ENCODE assay signal across 8 mouse cellular contexts in the genomic region with DNA sequence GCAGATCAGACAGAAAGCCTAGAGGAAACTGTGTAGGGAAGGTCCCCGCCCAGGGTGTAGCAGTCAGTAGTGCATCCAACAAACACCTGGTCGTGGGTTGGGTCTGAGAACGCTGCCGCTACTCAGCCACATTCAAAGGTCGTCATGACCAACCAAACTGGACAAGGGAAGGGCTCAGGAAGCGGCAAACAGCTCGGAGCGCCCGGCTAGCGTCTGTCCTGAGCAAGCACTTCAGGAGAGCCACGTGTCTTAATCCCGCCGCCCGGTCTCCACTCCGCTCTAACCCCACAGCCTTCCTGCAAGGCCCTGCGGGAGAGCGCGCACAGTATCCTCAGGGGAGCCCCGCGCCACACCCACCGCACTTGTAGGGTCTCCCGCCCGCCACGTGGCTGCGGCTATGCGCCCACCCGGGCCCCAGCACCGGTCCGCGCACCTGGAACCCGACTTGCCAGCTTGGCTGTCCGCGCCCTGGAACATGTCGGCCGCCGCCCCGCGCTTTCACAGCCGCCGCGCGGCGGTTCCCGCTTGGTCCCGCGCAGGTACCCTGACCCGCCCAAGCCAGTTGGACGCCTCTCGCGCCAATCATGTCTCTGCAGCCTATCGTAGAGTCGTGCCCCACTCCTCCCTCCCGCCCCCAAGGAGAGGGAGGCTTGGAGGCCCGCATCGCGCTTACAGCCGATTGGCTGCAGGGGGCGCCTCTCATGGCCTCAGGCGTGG. TPM values are rescaled to one million over a fixed set of nuclear protein-coding genes. Genes with fewer than 3 reads are reported as not detected.
DNase-seq lines count a peak whose midpoint lies in the region; ATAC-seq lines count a peak whose summit lies in the region.

Jpt2 (minus strand) TSS at position 555 of the 717 bp plus-strand sequence.

- peak within 1 kb of the TSS; percentile 75 for H3K9ac ChIP-seq in heart, embryonic 15.5 days
- peak within 1 kb of the TSS; percentile 95 for H3K9ac ChIP-seq in liver, embryonic 13.5 days
- peak within 1 kb of the TSS; percentile 62 for H3K9ac ChIP-seq in stomach, embryonic 14.5 days (replicated peaks; ENCODE audit: low read depth, low read length)

- WGBS in heart, embryonic 15.5 days, result under 1% methylated on average over 57 of the region's 59 CpGs
- WGBS in liver, embryonic 13.5 days (ENCODE audit: insufficient replicate concordance), result 1% methylated on average over 59 of the region's 59 CpGs
- WGBS in stomach, embryonic 14.5 days, result under 1% methylated on average over 59 of the region's 59 CpGs

- peaks cover 30% of the 10 kb centered on the region for H3K36me3 ChIP-seq in heart, embryonic 15.5 days
- H3K36me3 ChIP-seq in liver, embryonic 13.5 days, result peaks cover 58% of the 10 kb centered on the region
- H3K36me3 ChIP-seq in stomach, embryonic 14.5 days (ENCODE audit: control insufficient read depth, insufficient read depth, low read length), result peaks cover 36% of the 10 kb centered on the region

- H3K4me3 ChIP-seq in brown adipose tissue, adult 24 weeks (ENCODE audit: insufficient read depth, low read depth, low read length), result peak within 1 kb of the TSS; percentile 72
- H3K4me3 ChIP-seq in heart, embryonic 15.5 days, result peak within 1 kb of the TSS; percentile 74
- peak within 1 kb of the TSS; percentile 90 for H3K4me3 ChIP-seq in liver, embryonic 13.5 days (replicated peaks)
- peak within 1 kb of the TSS; percentile 74 for H3K4me3 ChIP-seq in stomach, embryonic 14.5 days (ENCODE audit: low read depth, low read length)

- peak; percentile 94 to 95 for DNase-seq in CD8-positive naive resting alpha-beta T cell, adult 2 months (ENCODE audit: low read depth in 2 of 2, low spot score in 2 of 2)
- peak; percentile 99 to 100 for DNase-seq in kidney, postnatal 25 days
- peak; percentile 97 for DNase-seq in liver, embryonic 13.5 days
- peak; percentile 92 to 95 for DNase-seq in natural killer cell, adult 2 months (ENCODE audit: low spot score in 2 of 2)

- H3K27ac ChIP-seq in brown adipose tissue, adult 24 weeks (replicated peaks; ENCODE audit: low read depth, low read length), result no peak within 1 kb of the TSS
- peak within 1 kb of the TSS; percentile 74 for H3K27ac ChIP-seq in heart, embryonic 15.5 days
- H3K27ac ChIP-seq in liver, embryonic 13.5 days, result peak within 1 kb of the TSS; percentile 88
- H3K27ac ChIP-seq in stomach, embryonic 14.5 days (ENCODE audit: low read length), result peak within 1 kb of the TSS; percentile 82

- no peaks in the 10 kb centered on the region for H3K27me3 ChIP-seq in heart, embryonic 15.5 days
- no peaks in the 10 kb centered on the region for H3K27me3 ChIP-seq in liver, embryonic 13.5 days
- no peaks in the 10 kb centered on the region for H3K27me3 ChIP-seq in stomach, embryonic 14.5 days (ENCODE audit: control insufficient read depth, insufficient read depth, low read length)

- peak; percentile 97 for ATAC-seq in erythroid progenitor cell, adult 5-6 weeks (replicated peaks; ENCODE audit: low FRiP score, poor library complexity, severe bottlenecking)
- peak; percentile 100 for ATAC-seq in heart, embryonic 15.5 days (replicated peaks; ENCODE audit: insufficient number of reproducible peaks, insufficient read depth, low FRiP score, low read depth)
- ATAC-seq in liver, embryonic 13.5 days (ENCODE audit: low read depth), result peak; percentile 100
- peak; percentile 100 for ATAC-seq in stomach, embryonic 14.5 days (ENCODE audit: insufficient number of reproducible peaks, insufficient read depth, low FRiP score, low read depth)

- H3K9me3 ChIP-seq in heart, embryonic 15.5 days (replicated peaks), result no peaks in the 10 kb centered on the region
- H3K9me3 ChIP-seq in liver, embryonic 13.5 days (replicated peaks), result no peaks in the 10 kb centered on the region
- H3K9me3 ChIP-seq in stomach, embryonic 14.5 days (ENCODE audit: control insufficient read depth, low read depth, low read length), result no peaks in the 10 kb centered on the region

- H3K4me1 ChIP-seq in brown adipose tissue, adult 24 weeks (ENCODE audit: control insufficient read depth, insufficient read depth, insufficient read length, low read length), result no peaks in the 10 kb centered on the region
- H3K4me1 ChIP-seq in heart, embryonic 15.5 days (replicated peaks), result peaks cover 12% of the 10 kb centered on the region
- H3K4me1 ChIP-seq in liver, embryonic 13.5 days (replicated peaks), result peaks cover 50% of the 10 kb centered on the region
- H3K4me1 ChIP-seq in stomach, embryonic 14.5 days (ENCODE audit: control insufficient read depth, insufficient read depth, low read length), result peaks cover 3% of the 10 kb centered on the region; the same call in 1 of the 2 replicates

- H3K4me2 ChIP-seq in heart, embryonic 15.5 days, result peak within 1 kb of the TSS; percentile 74
- peak within 1 kb of the TSS; percentile 97 for H3K4me2 ChIP-seq in liver, embryonic 13.5 days
- H3K4me2 ChIP-seq in stomach, embryonic 14.5 days (replicated peaks; ENCODE audit: low read depth, low read length), result peak within 1 kb of the TSS; percentile 74

RNA-seq across cellular contexts. Expression of gene Jpt2, which starts in this region (rescaled TPM):
- 3.0 and 3.4 TPM in 2 replicates for polyA plus RNA-seq in brown adipose tissue, adult 24 weeks (2012; ENCODE audit: insufficient read depth, insufficient read length, missing spikeins)
- total RNA-seq in erythroid progenitor cell, adult 5-6 weeks (2015; ENCODE audit: low replicate concordance), result 33.2 and 39.0 TPM in 2 replicates
- total RNA-seq in erythroid progenitor cell, adult 5-6 weeks (2017; ENCODE audit: low replicate concordance), result 21.4 and 25.6 TPM in 2 replicates
- polyA plus RNA-seq in heart, embryonic 15.5 days (2015; fragmentation: Nextera tagmentation; extraction: Ambion mirVana), result 73.4 and 100 TPM in 2 replicates
- polyA plus RNA-seq in liver, embryonic 13.5 days (2015; fragmentation: Nextera tagmentation; extraction: Ambion mirVana), result 75.1 and 86.8 TPM in 2 replicates
- polyA plus RNA-seq in stomach, embryonic 14.5 days (2014; fragmentation: Nextera tagmentation; extraction: Ambion mirVana), result 139 and 150 TPM in 2 replicates

Comparison
In these comparisons a context has a peak if more than half of its experiments do, and no peak if none do; other contexts are left out.
1. RNA of gene Jpt2 (polyA plus RNA-seq): 139 to 150 TPM in stomach, embryonic 14.5 days, 75.1 to 86.8 TPM in liver, embryonic 13.5 days and 73.4 to 100 TPM in heart, embryonic 15.5 days; 3.0 to 3.4 TPM in brown adipose tissue, adult 24 weeks; every median in the first group is over 10 times any median in the second.
2. Peak in every context shown above with its lines, with median percentiles within 50 percentile points of each other: DNase-seq, H3K4me3 ChIP-seq, ATAC-seq, H3K4me2 ChIP-seq and H3K9ac ChIP-seq.